Mouse (Mus musculus) left cerebral cortex, adult 11 months (tissue): ENCODE data around the gene Snai1.

Source experiments
- DNase-seq: peaks from one replicate; pipeline ENCODE4 v3.0.0; 2022; ENCODE audit warnings: low spot score

The Snai1 gene

GRCm38 (mm10) chr2:167537476-167538297 lies at the start of gene Snai1:
Gene Snai1, plus strand, starts transcription at chr2:167538195.
- peak; percentile 67 for DNase-seq

- peak; percentile 73 for DNase-seq
These were observed 47.0 kb upstream of the Snai1 start for GRCm38 (mm10) chr2:167490813-167491525.

- no peak for DNase-seq
These were observed 46.0 kb upstream of the Snai1 start, which contains the start of gene Rnf114 for GRCm38 (mm10) chr2:167491757-167492708. Gene Rnf114, plus strand, starts transcription at chr2:167492645.

- DNase-seq = peak; percentile 87
These were observed 45.0 kb upstream of the Snai1 start, which contains the start of gene Spata2 for GRCm38 (mm10) chr2:167492713-167493636. Gene Spata2, minus strand, starts transcription at chr2:167492887.

GRCm38 (mm10) chr2:167496437-167496836 lies 41.6 kb upstream of the Snai1 start:
- no peak for DNase-seq

- DNase-seq = no peak
These were observed 40.7 kb upstream of the Snai1 start for GRCm38 (mm10) chr2:167497272-167497671.

GRCm38 (mm10) chr2:167502554-167503252 lies 35.3 kb upstream of the Snai1 start:
- DNase-seq = no peak

- DNase-seq = no peak
These were observed 34.6 kb upstream of the Snai1 start for GRCm38 (mm10) chr2:167503253-167503895.

- DNase-seq = no peak
These were observed 34.1 kb upstream of the Snai1 start for GRCm38 (mm10) chr2:167503896-167504349.

GRCm38 (mm10) chr2:167505127-167505526 lies 32.9 kb upstream of the Snai1 start:
- no peak for DNase-seq

GRCm38 (mm10) chr2:167506546-167507260 lies 31.3 kb upstream of the Snai1 start:
- no peak for DNase-seq

GRCm38 (mm10) chr2:167507719-167508385 lies 30.1 kb upstream of the Snai1 start:
- no peak for DNase-seq

- DNase-seq = no peak
These were observed 29.4 kb upstream of the Snai1 start for GRCm38 (mm10) chr2:167508569-167508968.

GRCm38 (mm10) chr2:167510485-167510884 lies 27.5 kb upstream of the Snai1 start:
- no peak for DNase-seq

- no peak for DNase-seq
These were observed 25.6 kb upstream of the Snai1 start for GRCm38 (mm10) chr2:167512365-167512764.

GRCm38 (mm10) chr2:167512970-167513369 lies 25.0 kb upstream of the Snai1 start:
- no peak for DNase-seq

- no peak for DNase-seq
These were observed 23.4 kb upstream of the Snai1 start for GRCm38 (mm10) chr2:167514641-167515040.

- no peak for DNase-seq
These were observed 22.3 kb upstream of the Snai1 start for GRCm38 (mm10) chr2:167515688-167516087.
